Mouse (Mus musculus): ENCODE measurements around the gene Nbeal1. TPM values are rescaled to one million over a fixed set of nuclear protein-coding genes. Genes with fewer than 3 reads are reported as not detected.

The Nbeal1 gene
- 28.5 TPM for total RNA-seq (2023)

DNA sequence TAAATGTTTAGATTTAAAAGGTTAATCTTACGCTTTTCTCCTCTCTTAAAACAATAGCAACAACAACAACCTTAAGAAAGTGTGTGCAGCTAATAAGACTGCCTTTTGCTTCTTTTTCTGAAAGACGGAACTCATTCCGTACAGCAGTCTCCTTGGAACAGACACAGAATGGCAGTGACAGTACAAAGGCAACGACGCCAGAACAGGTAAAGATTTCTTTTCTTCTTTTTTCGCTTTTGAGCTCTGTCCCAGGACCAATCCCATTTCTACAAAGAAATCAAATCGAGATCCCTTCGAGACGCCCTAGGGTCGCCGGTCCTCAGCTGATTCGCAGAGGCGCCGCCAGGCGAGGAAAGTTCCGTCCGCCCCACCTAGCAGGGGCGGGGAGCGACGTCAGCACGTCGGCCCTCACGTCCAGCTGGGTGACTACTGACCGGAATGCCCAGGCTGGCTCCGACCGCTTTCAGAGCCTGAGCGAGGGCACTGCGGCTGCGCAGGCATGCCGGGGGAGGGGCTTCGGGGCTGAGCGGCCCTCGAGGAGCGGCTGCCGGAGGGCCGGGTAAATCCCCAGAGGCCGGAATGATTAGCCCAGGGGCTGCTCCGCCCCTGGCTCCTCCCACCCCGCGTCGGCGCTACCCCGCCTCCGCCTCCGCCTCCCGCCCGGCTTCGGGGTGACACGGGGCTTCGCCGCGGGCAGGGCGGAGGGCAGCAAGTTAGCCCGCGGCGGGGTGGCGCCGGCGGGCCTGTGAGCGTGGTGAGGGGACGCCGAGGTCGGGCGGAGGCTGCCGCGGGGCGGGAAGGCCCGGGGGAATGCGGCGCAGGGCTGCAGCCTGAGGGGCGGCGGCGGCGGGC, at the start of gene Nbeal1:
TSS of gene Nbeal1 (plus strand) at position 668 of the 852 bp plus-strand sequence.

DNA sequence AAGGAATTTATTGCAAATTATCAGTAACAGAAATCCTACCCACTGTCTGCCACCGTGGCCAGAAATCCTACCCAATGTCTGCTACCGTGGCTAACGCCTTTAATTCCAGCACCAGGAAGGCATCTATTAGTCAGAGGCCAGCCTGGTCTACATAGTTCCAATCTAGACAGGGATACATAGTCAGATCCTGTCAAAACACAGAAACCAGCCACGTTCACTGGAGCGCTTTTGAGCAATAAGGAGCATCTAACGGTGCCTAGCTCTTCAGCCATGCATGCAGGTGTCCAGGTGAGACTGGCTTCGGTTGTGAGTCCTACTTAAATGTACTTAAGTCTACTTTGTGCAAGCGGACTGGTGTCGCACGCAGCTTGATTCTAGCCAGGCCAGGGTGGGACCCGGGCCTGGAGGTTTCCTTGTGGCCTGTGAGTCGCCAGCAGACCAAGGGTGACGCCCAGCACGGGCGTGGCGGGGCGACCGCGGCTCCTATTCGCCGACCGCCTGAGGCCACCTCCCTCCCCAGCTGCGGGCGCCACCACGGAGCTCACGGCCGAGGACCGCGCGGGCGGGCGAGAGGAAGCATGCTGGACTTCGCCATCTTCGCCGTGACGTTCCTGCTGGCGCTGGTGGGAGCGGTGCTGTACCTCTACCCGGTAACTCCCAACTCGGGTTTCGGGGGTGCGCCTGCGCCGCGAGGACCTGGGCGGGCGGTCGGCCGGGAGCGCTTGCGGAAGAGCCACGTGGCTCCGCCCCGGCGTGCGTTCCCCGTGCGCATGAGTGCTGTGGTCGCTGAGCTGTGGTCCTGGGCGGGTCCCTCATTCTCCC, 162.6 kb downstream of the Nbeal1 start, which contains the start of gene Cyp20a1:
TSS of gene Cyp20a1 (plus strand) at position 516 of the 822 bp plus-strand sequence.

Other genes with a start within 250 kb of the Nbeal1 start
- 2.5 TPM for gene Ica1l, start 137.4 kb upstream of the Nbeal1 start, total RNA-seq (2023)
- 11.7 TPM for gene Carf, start 82.4 kb upstream of the Nbeal1 start, total RNA-seq (2023)
- 20.3 TPM for gene Wdr12, start 82.0 kb upstream of the Nbeal1 start, total RNA-seq (2023)
- gene Cyp20a1, start 162.7 kb downstream of the Nbeal1 start, total RNA-seq (2023): 6.1 TPM
- 7.5 TPM for gene Abi2, start 229.0 kb downstream of the Nbeal1 start, total RNA-seq (2023)